Mouse (Mus musculus) heart, embryonic 15.5 days (tissue): ENCODE measurements around the gene Icosl. TPM values are rescaled to one million over a fixed set of nuclear protein-coding genes. Genes with fewer than 3 reads are reported as not detected.
"Not testable (repeated sequence)": the region's sequence is repeated elsewhere in the genome, so short reads cannot be mapped to it uniquely, and the experiment has no call there.

Source experiments
- ATAC-seq: fragments of 200-750 bp; cut with Nextera tagmentation; replicated peaks from 2 replicates; pipeline ENCODE4 v1.8.0; 2017; ENCODE audit warnings: low read depth, moderate TSS enrichment; ENCODE audit not compliant: insufficient number of reproducible peaks, insufficient read depth, low FRiP score
- H3K27ac ChIP-seq: fragments of 300-500 bp; sonication (generic); 2 replicates; pipeline ENCODE4 v1.5.1; 2015; ENCODE audit warnings: mild to moderate bottlenecking, inconsistent platforms
- H3K27me3 ChIP-seq: fragments of 300-500 bp; sonication (generic); 2 replicates; pipeline ENCODE4 v1.6.1; 2015; ENCODE audit warnings: inconsistent platforms
- H3K36me3 ChIP-seq: fragments of 300-500 bp; sonication (generic); 2 replicates; pipeline ENCODE4 v1.6.1; 2015; ENCODE audit warnings: mild to moderate bottlenecking, inconsistent platforms
- H3K4me1 ChIP-seq: fragments of 300-500 bp; sonication (generic); replicated peaks from 2 replicates; pipeline ENCODE4 v1.6.1; 2015; ENCODE audit warnings: inconsistent platforms
- H3K4me2 ChIP-seq: fragments of 300-500 bp; sonication (generic); 2 replicates; pipeline ENCODE4 v1.6.1; 2015; ENCODE audit warnings: inconsistent platforms, mild to moderate bottlenecking, moderate library complexity
- H3K4me3 ChIP-seq: fragments of 300-500 bp; sonication (generic); 2 replicates; pipeline ENCODE4 v1.5.1; 2015; ENCODE audit warnings: mild to moderate bottlenecking, inconsistent platforms
- H3K9ac ChIP-seq: fragments of 300-500 bp; sonication (generic); 2 replicates; pipeline ENCODE4 v1.6.1; 2015; ENCODE audit warnings: mild to moderate bottlenecking, inconsistent platforms
- H3K9me3 ChIP-seq: fragments of 300-500 bp; sonication (generic); replicated peaks from 2 replicates; pipeline ENCODE4 v1.6.1; 2016; ENCODE audit warnings: inconsistent platforms
- WGBS: fragments of 180-500 bp; shearing (Covaris S2); methylation state at CpG from one replicate; pipeline ENCODE4 v1.1.7; 2015; ENCODE audit warnings: mixed read lengths; 5-methylcytosine and 5-hydroxymethylcytosine counted together
- polyA plus RNA-seq: library from polyadenylated mRNA; unstranded; fragments of >200 nt; fragmentation: Nextera tagmentation; extraction: Ambion mirVana; gene quantifications from 2 replicates; pipeline ENCODE4 v1.2.1, GENCODE M21; 2015

Icosl gene
- polyA plus RNA-seq, 1 experiment from 2014 or later, result 1.5 TPM

DNA sequence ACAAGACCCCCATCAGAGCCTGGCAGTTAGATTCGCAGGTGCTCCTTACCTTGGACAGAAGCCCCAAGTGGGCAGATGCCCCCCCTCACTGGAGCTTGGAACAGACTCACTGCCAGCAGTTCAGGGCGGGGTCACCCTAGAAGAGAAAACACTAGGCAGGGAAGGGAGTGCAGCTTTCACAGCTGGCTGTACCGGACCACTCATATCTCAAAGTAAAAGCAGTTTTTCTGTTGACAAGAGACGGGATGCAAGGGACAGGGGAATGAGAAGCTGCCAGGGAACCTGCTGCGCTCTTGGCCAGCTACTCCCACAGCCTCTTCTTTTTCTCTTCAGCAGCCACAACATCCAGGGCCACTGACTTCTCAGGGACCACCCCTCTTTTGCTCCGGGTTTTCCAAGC is 55.0 kb downstream of the Icosl start:
- ATAC-seq, H3K36me3 ChIP-seq, H3K9me3 ChIP-seq, H3K4me2 ChIP-seq, H3K27me3 ChIP-seq, H3K4me1 ChIP-seq, H3K27ac ChIP-seq, H3K9ac ChIP-seq, H3K4me3 ChIP-seq: not testable (repeated sequence)
- WGBS, result 30% methylated on average over 6 of the region's 6 CpGs

DNA sequence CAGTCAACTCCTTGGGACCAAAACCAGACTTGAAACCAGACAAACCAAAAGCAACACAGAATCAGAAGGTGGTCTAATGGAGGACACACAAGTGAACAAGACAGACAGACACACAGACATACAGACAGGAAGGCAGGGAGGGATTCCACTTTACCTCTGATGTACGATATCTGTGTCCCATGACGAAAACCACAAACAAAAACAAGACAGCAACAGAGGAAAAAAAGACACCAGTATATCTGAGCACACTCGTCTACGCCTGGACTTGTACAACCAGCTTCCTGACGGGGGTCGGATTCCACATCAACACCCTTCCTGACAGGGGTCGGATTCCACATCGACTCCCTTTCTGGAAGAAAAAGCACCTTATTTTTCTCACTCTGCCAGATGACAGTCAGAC is 56.0 kb downstream of the Icosl start:
- not testable (repeated sequence) for H3K4me2 ChIP-seq, H3K27me3 ChIP-seq, H3K36me3 ChIP-seq, H3K9me3 ChIP-seq, H3K4me3 ChIP-seq, H3K9ac ChIP-seq, H3K27ac ChIP-seq, ATAC-seq
- 53% methylated on average over 8 of the region's 8 CpGs for WGBS
- peaks cover 14% of the 10 kb centered on the region for H3K4me1 ChIP-seq

DNA sequence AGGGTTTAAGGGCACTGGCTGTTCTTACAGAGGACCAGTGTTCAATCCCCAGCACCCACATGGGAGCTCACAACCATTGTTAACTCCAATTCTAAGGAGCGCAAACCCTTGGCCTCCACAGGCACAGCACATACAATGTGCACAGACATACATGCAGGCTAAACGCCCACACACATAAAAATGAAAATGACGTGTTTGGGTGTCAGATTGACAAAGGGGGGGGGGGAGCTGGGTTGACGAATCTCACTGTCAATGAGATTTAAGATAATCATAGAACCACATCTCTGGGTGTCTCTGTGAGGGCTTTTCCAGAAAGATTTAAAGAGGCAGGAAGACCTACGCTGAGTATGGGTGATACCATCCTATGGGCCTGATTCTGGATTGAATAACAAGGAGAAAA is 57.2 kb downstream of the Icosl start:
- no peaks in the 10 kb centered on the region for H3K9me3 ChIP-seq
- H3K4me3 ChIP-seq, result no peak overlapping the region
- 86% methylated on average over 5 of the region's 5 CpGs for WGBS
- ATAC-seq, result no peak
- no peaks in the 10 kb centered on the region for H3K36me3 ChIP-seq
- H3K27ac ChIP-seq, result no peak overlapping the region
- H3K4me2 ChIP-seq, result no peak overlapping the region
- H3K4me1 ChIP-seq, result peaks cover 18% of the 10 kb centered on the region
- no peak overlapping the region for H3K9ac ChIP-seq
- H3K27me3 ChIP-seq, result peaks cover 6% of the 10 kb centered on the region; the same call in 1 of the 2 replicates

DNA sequence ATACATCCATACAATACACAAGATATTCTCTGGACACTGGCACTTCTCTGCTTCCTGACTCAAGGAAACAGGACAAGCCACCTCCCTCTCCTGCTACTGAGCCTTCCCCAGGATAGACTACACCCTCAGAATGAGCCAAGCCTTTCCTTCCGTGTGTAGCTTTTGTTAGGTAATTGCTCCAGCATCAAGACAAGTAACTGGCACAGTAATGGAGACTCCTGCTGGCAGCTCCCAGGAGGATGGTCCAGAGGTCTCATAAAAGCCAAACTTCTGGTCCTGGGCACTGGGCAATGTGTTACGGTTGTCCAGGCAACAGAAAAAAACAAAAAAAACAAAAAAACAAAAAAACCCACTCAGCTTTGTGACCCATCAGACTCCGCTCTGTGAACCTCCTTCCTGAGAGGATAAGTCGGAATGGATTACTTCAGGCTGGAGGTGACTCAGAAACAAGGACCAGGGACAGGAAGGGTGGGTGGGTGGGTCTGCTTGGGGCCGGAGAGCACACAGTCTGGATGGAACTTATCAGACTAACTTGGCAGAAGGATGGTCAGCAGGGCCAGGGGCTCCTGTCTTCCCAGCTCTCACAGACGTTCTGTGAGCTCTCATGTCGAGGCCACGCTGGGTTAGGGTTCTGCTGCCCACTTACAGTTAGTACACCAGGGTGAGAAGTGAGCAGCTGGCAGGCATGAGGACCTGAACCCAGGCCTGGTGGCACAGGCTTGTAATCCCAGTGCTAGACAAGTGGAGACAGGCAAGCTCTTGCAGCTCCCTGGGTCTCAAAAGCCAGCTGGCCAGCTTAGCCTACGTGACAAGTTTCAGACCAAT is 58.2 kb downstream of the Icosl start:
- Histone ChIP-seq H3K4me1 (peaks cover 18% of the 10 kb centered on the region), H3K27me3 (peaks cover 7% of the 10 kb centered on the region; the same call in 1 of the 2 replicates), H3K9ac (no peak overlapping the region), H3K36me3 (no peaks in the 10 kb centered on the region), H3K9me3 (no peaks in the 10 kb centered on the region), H3K4me2 (no peak overlapping the region), H3K4me3 (no peak overlapping the region), H3K27ac (no peak overlapping the region)
- WGBS, result 56% methylated on average over 9 of the region's 9 CpGs
- ATAC-seq, result no peak

DNA sequence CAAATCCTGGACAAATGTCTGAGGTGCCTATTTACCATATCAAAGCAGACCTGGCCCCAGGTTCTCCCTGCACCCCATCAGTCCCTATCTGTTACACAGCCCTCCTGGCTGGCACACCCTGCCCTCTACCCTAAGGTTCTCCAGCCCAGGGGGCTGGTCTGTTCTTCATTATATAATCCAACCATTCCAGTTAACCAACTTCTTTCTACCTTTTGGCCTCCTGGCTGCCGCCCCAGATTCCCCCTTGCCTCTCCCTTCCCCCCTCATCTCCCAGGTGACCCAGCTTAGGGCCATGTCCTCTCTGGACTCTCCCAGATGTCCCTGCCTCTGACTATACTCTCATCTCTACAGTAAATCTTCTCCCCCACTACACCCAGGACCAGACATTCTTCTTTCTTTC is 58.8 kb downstream of the Icosl start:
- Histone ChIP-seq H3K4me3 (no peak overlapping the region), H3K27me3 (peaks cover 7% of the 10 kb centered on the region; the same call in 1 of the 2 replicates), H3K4me1 (peaks cover 18% of the 10 kb centered on the region), H3K4me2 (no peak overlapping the region), H3K9me3 (no peaks in the 10 kb centered on the region), H3K36me3 (no peaks in the 10 kb centered on the region), H3K9ac (no peak overlapping the region), H3K27ac (no peak overlapping the region)
- 80% methylated on average over 1 of the region's 1 CpGs for WGBS
- ATAC-seq, result no peak

DNA sequence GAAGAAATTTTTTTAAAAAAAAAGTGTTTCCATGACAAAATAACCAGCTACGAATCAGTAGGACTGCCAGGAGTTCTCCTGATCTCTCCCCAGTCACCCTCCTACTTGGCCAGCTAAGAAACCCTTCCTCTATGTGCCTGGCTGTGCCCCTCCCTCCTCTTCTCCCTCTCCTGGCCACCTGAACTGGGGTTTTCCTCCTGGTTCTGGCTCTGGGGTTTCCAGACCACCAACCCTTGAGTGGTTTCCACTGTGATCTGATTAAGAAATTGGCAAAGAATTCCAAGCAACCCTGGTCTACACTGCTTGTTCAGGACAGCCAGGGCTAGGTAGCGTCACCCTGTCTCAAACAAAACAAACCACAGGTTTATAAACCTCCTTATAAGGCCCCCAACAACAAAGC is 59.5 kb downstream of the Icosl start:
- Histone ChIP-seq H3K9me3 (no peaks in the 10 kb centered on the region), H3K27me3 (peaks cover 7% of the 10 kb centered on the region; the same call in 1 of the 2 replicates), H3K27ac (no peak overlapping the region), H3K4me1 (peaks cover 18% of the 10 kb centered on the region), H3K9ac (no peak overlapping the region), H3K4me3 (no peak overlapping the region), H3K36me3 (no peaks in the 10 kb centered on the region), H3K4me2 (no peak overlapping the region)
- 79% methylated on average over 2 of the region's 2 CpGs for WGBS
- ATAC-seq, result no peak

DNA sequence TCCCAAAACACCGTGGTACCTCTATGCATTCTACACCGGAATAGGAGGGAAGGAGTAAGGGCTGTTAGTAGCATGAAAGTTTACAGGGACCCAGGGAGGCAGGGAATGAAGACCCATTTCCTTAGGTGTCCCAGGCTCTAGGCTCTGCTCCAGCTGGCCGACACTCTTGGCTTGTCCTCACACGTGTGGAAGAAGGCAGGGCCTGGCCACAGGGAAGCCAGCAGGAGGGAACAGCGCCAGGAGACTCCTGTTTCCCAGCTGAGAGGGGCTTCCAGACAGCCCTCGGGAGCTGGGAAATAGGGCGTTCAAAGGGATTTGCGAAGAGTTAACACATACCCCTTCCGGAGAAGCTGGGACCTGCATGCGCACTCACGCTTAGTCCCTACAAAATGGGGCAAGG is 60.3 kb downstream of the Icosl start:
- H3K4me2 ChIP-seq, result no peak overlapping the region
- peak; percentile 65; the same call in 1 of the 2 replicates for ATAC-seq
- no peak overlapping the region for H3K4me3 ChIP-seq
- H3K36me3 ChIP-seq, result no peaks in the 10 kb centered on the region
- WGBS, result 38% methylated on average over 11 of the region's 11 CpGs
- no peak overlapping the region for H3K27ac ChIP-seq
- H3K9me3 ChIP-seq, result no peaks in the 10 kb centered on the region
- no peak overlapping the region for H3K9ac ChIP-seq
- H3K27me3 ChIP-seq, result peaks cover 7% of the 10 kb centered on the region; the same call in 1 of the 2 replicates
- peaks cover 14% of the 10 kb centered on the region for H3K4me1 ChIP-seq

DNA sequence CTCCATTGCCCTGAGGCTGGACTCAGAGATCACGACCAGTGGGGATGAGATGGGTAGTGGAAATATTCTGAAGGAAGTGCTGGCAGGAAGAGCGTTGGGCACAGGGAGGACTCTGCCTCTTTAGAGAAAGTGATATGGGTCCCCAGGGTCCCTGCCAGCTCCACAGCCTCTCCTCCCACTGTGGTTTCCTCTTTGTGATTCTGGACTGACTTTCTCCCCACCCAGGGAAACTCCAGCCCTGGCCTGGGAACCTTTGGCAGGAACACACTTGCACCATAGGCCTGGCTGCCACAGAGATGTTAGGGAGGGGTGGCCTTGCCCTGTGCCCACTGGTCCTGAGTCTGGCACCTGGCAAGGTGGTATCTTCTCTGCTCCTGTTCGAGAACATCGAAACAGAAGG is 60.9 kb downstream of the Icosl start:
- ATAC-seq, result no peak
- Histone ChIP-seq H3K4me1 (peaks cover 19% of the 10 kb centered on the region), H3K27me3 (peaks cover 7% of the 10 kb centered on the region; the same call in 1 of the 2 replicates), H3K4me2 (no peak overlapping the region), H3K27ac (no peak overlapping the region), H3K9ac (no peak overlapping the region), H3K4me3 (no peak overlapping the region), H3K9me3 (no peaks in the 10 kb centered on the region), H3K36me3 (no peaks in the 10 kb centered on the region)
- WGBS, result 72% methylated on average over 4 of the region's 4 CpGs

Other genes with a start within 250 kb of the Icosl start
- gene Krtap10-4, start 242.2 kb upstream of the Icosl start, polyA plus RNA-seq, result not detected in 2 replicates
- not detected in 2 replicates for gene Krtap10-10, start 233.4 kb upstream of the Icosl start, polyA plus RNA-seq
- gene Gm36176, start 222.5 kb upstream of the Icosl start, polyA plus RNA-seq, result not detected in 2 replicates
- gene Gm10318, start 216.4 kb upstream of the Icosl start, polyA plus RNA-seq, result not detected in 2 replicates
- gene Gm3285, start 207.3 kb upstream of the Icosl start, polyA plus RNA-seq, result not detected in 2 replicates
- gene Lrrc3, start 166.8 kb upstream of the Icosl start, polyA plus RNA-seq, result 1.1 and 2.2 TPM in 2 replicates
- 0.34 and 2.5 TPM in 2 replicates for gene Trpm2, start 98.7 kb upstream of the Icosl start, polyA plus RNA-seq
- gene 1810043G02Rik, start 90.8 kb upstream of the Icosl start, polyA plus RNA-seq, result 16.7 and 20.8 TPM in 2 replicates
- 167 and 185 TPM in 2 replicates for gene Pfkl, start 59.2 kb upstream of the Icosl start, polyA plus RNA-seq
- gene Dnmt3l, start 27.4 kb upstream of the Icosl start, polyA plus RNA-seq, result not detected in 2 replicates
- gene Aire, start 25.7 kb upstream of the Icosl start, polyA plus RNA-seq, result 0.16 and 1.5 TPM in 2 replicates
- 57.8 and 61.4 TPM in 2 replicates for gene D10Jhu81e, start 100.5 kb downstream of the Icosl start, polyA plus RNA-seq
- gene Pwp2, start 115.8 kb downstream of the Icosl start, polyA plus RNA-seq, result 9.1 and 14.1 TPM in 2 replicates
- gene Trappc10, start 175.3 kb downstream of the Icosl start, polyA plus RNA-seq, result 10.2 and 10.8 TPM in 2 replicates